Mouse (Mus musculus): ENCODE results near the gene Tnpo2. TPM values are rescaled to one million over a fixed set of nuclear protein-coding genes. Genes with fewer than 3 reads are reported as not detected.
"Not testable (repeated sequence)": the region's sequence is repeated elsewhere in the genome, so short reads cannot be mapped to it uniquely, and the experiment has no call there.

Gene Tnpo2
- polyA plus RNA-seq, 1 experiment from 2014 or later, result 32.2 TPM

GRCm38 (mm10) chr8:85076001-85076400 lies 39.3 kb downstream of the Tnpo2 start:
- no peak overlapping the region for H3K4me3 ChIP-seq
- peaks cover 45% of the 10 kb centered on the region for H3K36me3 ChIP-seq
- no peak overlapping the region for H3K27ac ChIP-seq
- no peaks in the 10 kb centered on the region for H3K27me3 ChIP-seq
- no peak overlapping the region for H3K4me2 ChIP-seq (replicated peaks)
- no peaks in the 10 kb centered on the region for H3K9me3 ChIP-seq
- no peak overlapping the region for H3K9ac ChIP-seq
- peaks cover 20% of the 10 kb centered on the region for H3K4me1 ChIP-seq
- WGBS, result 78% methylated on average over 9 of the region's 9 CpGs
- ATAC-seq (ENCODE audit: low FRiP score, low read depth), result no peak

DNA sequence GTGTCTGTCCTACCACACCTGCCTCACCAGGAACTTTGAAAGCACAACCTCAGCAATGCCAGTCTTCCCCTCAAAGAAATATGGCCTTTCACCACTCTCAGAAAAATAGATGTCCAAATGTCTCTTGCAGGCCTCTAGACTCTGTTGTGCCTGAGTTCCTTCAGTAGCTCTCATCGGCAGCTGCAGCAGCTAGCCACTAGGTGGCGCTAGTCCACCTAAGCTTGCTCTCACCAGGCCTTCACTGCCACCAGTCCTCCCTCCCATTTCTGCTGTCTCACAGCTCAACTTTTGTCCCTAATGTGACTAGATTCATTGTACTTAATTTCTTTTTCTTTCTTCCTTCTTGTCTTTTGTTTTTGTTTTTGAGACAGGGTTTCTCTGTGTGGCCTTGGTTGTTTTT lies 40.3 kb downstream of the Tnpo2 start:
- 0% methylated on average over 2 of the region's 2 CpGs for WGBS
- Histone ChIP-seq H3K27me3 (no peaks in the 10 kb centered on the region), H3K27ac (no peak overlapping the region), H3K36me3 (peaks cover 45% of the 10 kb centered on the region), H3K4me2 (replicated peaks) (no peak overlapping the region), H3K4me3 (no peak overlapping the region), H3K9me3 (no peaks in the 10 kb centered on the region), H3K4me1 (peaks cover 25% of the 10 kb centered on the region), H3K9ac (no peak overlapping the region)
- ATAC-seq (ENCODE audit: low FRiP score, low read depth), result no peak

DNA sequence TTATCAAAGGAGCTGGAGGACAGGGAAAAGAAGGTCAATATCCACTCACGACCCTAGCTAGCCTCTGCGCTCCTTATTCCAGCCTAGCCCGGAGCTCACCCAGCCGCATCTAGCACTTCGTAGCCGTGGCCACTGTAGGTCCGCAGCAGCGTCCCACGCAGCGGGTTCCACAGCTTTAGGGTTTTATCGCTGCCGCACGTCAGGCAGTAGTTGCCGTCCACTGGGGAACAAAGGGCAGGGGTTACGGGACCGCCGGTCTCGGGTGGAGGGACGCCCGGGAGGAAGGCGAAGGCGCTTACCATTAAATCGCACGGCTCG lies 43.5 kb downstream of the Tnpo2 start:
- ATAC-seq (ENCODE audit: low FRiP score, low read depth), result no peak
- peak overlapping the region; percentile 89 for H3K4me3 ChIP-seq
- WGBS, result under 1% methylated on average over 25 of the region's 25 CpGs
- no peaks in the 10 kb centered on the region for H3K27me3 ChIP-seq
- H3K9me3 ChIP-seq, result no peaks in the 10 kb centered on the region
- peak overlapping the region; percentile 44; the same call in 1 of the 2 replicates for H3K27ac ChIP-seq
- H3K9ac ChIP-seq, result peak overlapping the region; percentile 88
- H3K4me2 ChIP-seq (replicated peaks), result peak overlapping the region; percentile 96
- peaks cover 37% of the 10 kb centered on the region for H3K4me1 ChIP-seq
- H3K36me3 ChIP-seq, result peaks cover 28% of the 10 kb centered on the region

DNA sequence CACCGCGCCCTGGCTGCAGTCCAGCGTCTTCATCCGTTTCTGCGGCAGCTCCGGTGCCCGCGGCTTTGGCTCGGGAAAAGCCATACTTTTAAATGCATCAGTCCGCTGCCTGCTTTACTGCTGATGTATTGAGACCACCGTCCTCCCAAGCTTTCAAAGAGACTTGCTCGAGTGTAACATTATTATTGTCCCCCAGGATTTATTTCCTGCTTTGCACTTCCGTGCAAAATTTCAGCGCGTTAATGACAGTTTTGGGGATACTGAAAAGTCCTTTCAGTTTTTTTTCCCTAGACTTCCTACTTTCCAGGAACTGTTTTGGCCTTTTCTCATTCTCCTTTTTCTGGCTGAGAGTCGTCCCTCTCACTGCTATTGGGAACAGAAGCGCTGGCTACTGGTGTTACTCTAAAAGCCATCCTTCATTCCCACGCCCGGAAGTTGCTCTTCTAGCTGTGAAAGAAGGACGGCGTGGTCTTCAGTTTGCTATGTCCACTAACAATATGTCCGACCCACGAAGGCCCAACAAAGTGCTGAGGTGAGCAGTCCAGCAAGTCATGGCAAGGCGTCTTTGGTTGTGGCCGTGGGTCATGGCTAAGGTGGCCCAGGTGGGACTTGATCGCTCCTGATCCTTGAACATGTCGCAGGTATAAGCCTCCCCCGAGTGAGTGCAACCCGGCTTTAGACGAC lies 44.0 kb downstream of the Tnpo2 start, which contains the start of gene Wdr83os:
Wdr83os (plus strand) TSS at position 209 of the 684 bp plus-strand sequence.
- under 1% methylated on average over 30 of the region's 30 CpGs for WGBS
- Histone ChIP-seq H3K27ac (peak within 1 kb of the TSS; percentile 44; the same call in 1 of the 2 replicates), H3K9ac (peak within 1 kb of the TSS; percentile 88), H3K27me3 (no peaks in the 10 kb centered on the region), H3K9me3 (no peaks in the 10 kb centered on the region), H3K4me3 (peak within 1 kb of the TSS; percentile 89), H3K4me2 (replicated peaks) (peak within 1 kb of the TSS; percentile 96), H3K4me1 (peaks cover 37% of the 10 kb centered on the region), H3K36me3 (peaks cover 28% of the 10 kb centered on the region)
- peak; percentile 5 for ATAC-seq (ENCODE audit: low FRiP score, low read depth)

DNA sequence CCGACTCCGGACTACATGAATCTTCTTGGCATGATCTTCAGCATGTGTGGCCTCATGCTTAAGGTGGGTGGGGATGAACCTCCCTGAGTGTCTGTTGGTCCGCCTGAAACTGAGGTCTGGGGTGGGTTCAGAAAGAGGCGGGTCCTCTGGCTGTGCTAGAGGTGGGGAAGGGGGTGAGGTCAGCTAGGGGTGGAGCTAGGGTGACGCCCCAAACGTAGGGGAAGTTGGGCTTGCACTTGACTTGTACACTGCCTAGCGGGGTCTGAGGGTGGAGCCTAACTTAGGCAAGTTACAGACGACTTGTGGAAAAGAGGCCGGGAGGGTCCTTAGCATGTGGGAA lies 44.5 kb downstream of the Tnpo2 start, which contains the start of gene Wdr83:
Wdr83 (minus strand) TSS at position 91 of the 340 bp plus-strand sequence.
- peaks cover 25% of the 10 kb centered on the region for H3K36me3 ChIP-seq
- H3K27me3 ChIP-seq, result no peaks in the 10 kb centered on the region
- 1% methylated on average over 9 of the region's 9 CpGs for WGBS
- H3K4me1 ChIP-seq, result peaks cover 37% of the 10 kb centered on the region
- no peaks in the 10 kb centered on the region for H3K9me3 ChIP-seq
- peak within 1 kb of the TSS; percentile 44; the same call in 1 of the 2 replicates for H3K27ac ChIP-seq
- H3K4me3 ChIP-seq, result peak within 1 kb of the TSS; percentile 89
- H3K9ac ChIP-seq, result peak within 1 kb of the TSS; percentile 88
- H3K4me2 ChIP-seq (replicated peaks), result peak within 1 kb of the TSS; percentile 96
- ATAC-seq (ENCODE audit: low FRiP score, low read depth), result peak; percentile 67

GRCm38 (mm10) chr8:85082169-85082568 lies 45.5 kb downstream of the Tnpo2 start:
- not testable (repeated sequence) for H3K27ac ChIP-seq; ATAC-seq (ENCODE audit: low FRiP score, low read depth); H3K9ac ChIP-seq; H3K9me3 ChIP-seq; H3K27me3 ChIP-seq; H3K4me3 ChIP-seq
- WGBS, result 91% methylated on average over 4 of the region's 4 CpGs
- Histone ChIP-seq H3K36me3 (peaks cover 27% of the 10 kb centered on the region), H3K4me1 (peaks cover 37% of the 10 kb centered on the region), H3K4me2 (replicated peaks) (0 out of 2 replicates have a peak overlapping the region, but pooled peaks have one; percentile 1)

DNA sequence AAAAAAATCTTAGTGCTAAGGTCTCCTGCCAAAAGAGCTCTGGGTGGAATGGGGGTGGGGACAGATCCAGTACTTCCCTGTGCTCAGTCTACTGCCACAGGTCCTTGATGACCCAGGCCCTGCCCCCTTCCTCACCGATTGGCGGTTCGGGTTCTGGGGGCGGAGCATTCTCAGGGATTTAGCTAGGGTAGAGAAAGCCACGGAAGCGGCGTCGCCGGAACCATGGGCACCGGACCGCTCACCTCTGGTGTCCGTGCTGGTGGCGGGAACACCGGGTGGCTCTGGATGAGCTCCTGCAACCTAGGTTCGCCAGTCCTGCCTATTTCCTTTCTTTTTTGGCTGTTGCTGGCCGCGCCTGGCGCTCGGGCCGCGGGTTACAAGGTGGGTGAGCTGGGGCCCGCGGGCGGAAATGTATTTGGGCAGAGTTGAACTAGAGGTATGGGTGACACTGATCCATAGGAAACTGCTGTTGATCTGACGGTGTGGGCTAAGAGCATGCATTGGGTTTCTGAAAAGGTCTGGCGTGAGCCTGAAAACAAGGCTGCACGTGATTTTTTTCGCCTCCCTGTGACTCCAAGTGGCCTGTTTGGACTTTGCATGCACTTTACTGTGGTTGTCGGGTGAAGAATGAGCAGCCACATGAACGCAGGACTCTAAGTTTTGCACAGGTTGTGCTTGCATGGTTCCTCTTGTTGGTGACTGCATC lies 46.5 kb downstream of the Tnpo2 start, which contains the start of gene Man2b1:
Man2b1 (plus strand) TSS at position 163 of the 706 bp plus-strand sequence.
- H3K27me3 ChIP-seq, result no peaks in the 10 kb centered on the region
- peaks cover 37% of the 10 kb centered on the region for H3K4me1 ChIP-seq
- peak within 1 kb of the TSS; percentile 78 for H3K9ac ChIP-seq
- H3K9me3 ChIP-seq, result no peaks in the 10 kb centered on the region
- H3K4me2 ChIP-seq (replicated peaks), result peak within 1 kb of the TSS; percentile 88
- H3K27ac ChIP-seq, result no peak within 1 kb of the TSS; the same call in 1 of the 2 replicates
- under 1% methylated on average over 29 of the region's 30 CpGs for WGBS
- H3K4me3 ChIP-seq, result peak within 1 kb of the TSS; percentile 71
- H3K36me3 ChIP-seq, result peaks cover 36% of the 10 kb centered on the region
- peak; percentile 87 for ATAC-seq (ENCODE audit: low FRiP score, low read depth)

- H3K9me3 ChIP-seq, result no peaks in the 10 kb centered on the region
- peaks cover 33% of the 10 kb centered on the region for H3K4me1 ChIP-seq
- no peaks in the 10 kb centered on the region for H3K27me3 ChIP-seq
- 89% methylated on average over 8 of the region's 8 CpGs for WGBS
- peaks cover 43% of the 10 kb centered on the region for H3K36me3 ChIP-seq
- peak overlapping the region; percentile 88; the same call in 1 of the 2 replicates for H3K4me2 ChIP-seq (replicated peaks)
- H3K27ac ChIP-seq, result no peak overlapping the region
- H3K9ac ChIP-seq, result no peak overlapping the region
- no peak overlapping the region for H3K4me3 ChIP-seq
- ATAC-seq (ENCODE audit: low FRiP score, low read depth), result no peak
Measured at GRCm38 (mm10) chr8:85084633-85085032, 47.9 kb downstream of the Tnpo2 start.

DNA sequence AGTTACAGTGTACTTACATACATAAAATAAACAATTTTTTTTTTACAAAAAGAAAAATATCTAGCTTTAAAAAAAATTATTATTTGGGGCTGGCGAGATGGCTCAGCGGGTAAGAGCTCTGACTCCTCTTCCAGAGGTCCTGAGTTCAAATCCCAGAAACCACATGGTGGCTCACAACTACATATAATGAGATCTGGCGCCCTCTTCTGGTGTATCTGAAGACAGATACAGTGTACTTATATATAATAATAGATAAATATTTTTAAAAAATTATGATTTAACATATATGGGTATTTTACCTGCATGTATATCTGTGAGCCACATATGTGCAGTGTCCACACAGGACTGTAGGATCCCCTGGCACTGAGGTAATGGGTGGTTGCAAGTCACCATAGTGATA lies 49.5 kb downstream of the Tnpo2 start:
- H3K36me3 ChIP-seq, result peaks cover 51% of the 10 kb centered on the region
- H3K4me2 ChIP-seq (replicated peaks), result no peak overlapping the region
- H3K4me3 ChIP-seq, result no peak overlapping the region
- no peak overlapping the region for H3K9ac ChIP-seq
- no peak for ATAC-seq (ENCODE audit: low FRiP score, low read depth)
- H3K9me3 ChIP-seq, result no peaks in the 10 kb centered on the region
- H3K27ac ChIP-seq, result no peak overlapping the region
- peaks cover 28% of the 10 kb centered on the region for H3K4me1 ChIP-seq
- H3K27me3 ChIP-seq, result no peaks in the 10 kb centered on the region
- 81% methylated on average over 3 of the region's 3 CpGs for WGBS

- no peak overlapping the region for H3K9ac ChIP-seq
- ATAC-seq (ENCODE audit: low FRiP score, low read depth), result no peak
- peaks cover 71% of the 10 kb centered on the region for H3K36me3 ChIP-seq
- no peak overlapping the region for H3K27ac ChIP-seq
- H3K4me3 ChIP-seq, result no peak overlapping the region
- no peaks in the 10 kb centered on the region for H3K9me3 ChIP-seq
- no peak overlapping the region for H3K4me2 ChIP-seq (replicated peaks)
- no peaks in the 10 kb centered on the region for H3K27me3 ChIP-seq
- WGBS, result 80% methylated on average over 2 of the region's 2 CpGs
- H3K4me1 ChIP-seq, result peaks cover 8% of the 10 kb centered on the region
Measured at GRCm38 (mm10) chr8:85088771-85089170, 52.1 kb downstream of the Tnpo2 start.

GRCm38 (mm10) chr8:85090856-85091255 lies 54.1 kb downstream of the Tnpo2 start:
- peaks cover 82% of the 10 kb centered on the region for H3K36me3 ChIP-seq

DNA sequence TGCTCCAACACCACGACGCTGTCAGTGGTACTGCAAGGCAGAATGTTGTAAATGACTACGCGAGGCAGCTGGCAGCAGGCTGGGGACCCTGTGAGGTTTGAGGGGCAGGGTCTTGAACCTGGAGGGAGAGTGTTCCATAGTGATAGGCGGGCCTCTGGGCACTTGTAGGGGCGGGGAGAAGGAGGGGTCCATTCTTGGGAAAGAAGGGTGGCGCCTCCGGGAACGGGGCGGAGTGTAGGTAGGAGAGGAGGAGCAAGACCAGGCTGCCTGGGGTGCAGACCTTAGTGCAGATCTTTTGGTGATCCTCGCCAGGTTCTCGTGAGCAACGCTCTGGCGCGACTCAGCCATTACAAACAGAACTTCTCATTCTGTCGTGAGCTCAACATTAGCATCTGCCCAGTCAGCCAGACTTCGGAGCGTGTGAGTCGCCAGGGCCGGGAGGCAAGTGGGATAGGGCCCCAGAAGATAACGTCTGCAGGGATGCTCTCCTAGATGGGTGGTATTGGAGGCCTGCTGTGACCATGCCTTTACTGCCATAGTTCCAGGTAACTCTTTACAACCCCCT lies 54.9 kb downstream of the Tnpo2 start:
- WGBS, result 25% methylated on average over 21 of the region's 21 CpGs
- no peak for ATAC-seq (ENCODE audit: low FRiP score, low read depth)
- H3K9me3 ChIP-seq, result no peaks in the 10 kb centered on the region
- no peak overlapping the region for H3K9ac ChIP-seq
- H3K4me1 ChIP-seq, result no peaks in the 10 kb centered on the region
- no peak overlapping the region for H3K4me2 ChIP-seq (replicated peaks)
- H3K27me3 ChIP-seq, result no peaks in the 10 kb centered on the region
- H3K27ac ChIP-seq, result no peak overlapping the region
- H3K4me3 ChIP-seq, result no peak overlapping the region
- H3K36me3 ChIP-seq, result peaks cover 85% of the 10 kb centered on the region

More at GRCm38 (mm10) chr8:85090856-85091255, 54.1 kb downstream of the Tnpo2 start:
- Histone ChIP-seq H3K27ac (no peak overlapping the region), H3K27me3 (no peaks in the 10 kb centered on the region), H3K4me1 (no peaks in the 10 kb centered on the region), H3K4me2 (replicated peaks) (no peak overlapping the region), H3K9ac (no peak overlapping the region), H3K9me3 (no peaks in the 10 kb centered on the region), H3K4me3 (no peak overlapping the region)
- WGBS, result 87% methylated on average over 11 of the region's 11 CpGs
- no peak for ATAC-seq (ENCODE audit: low FRiP score, low read depth)

Data from limb, embryonic 13.5 days (tissue).